Mouse (Mus musculus) frontal cortex, postnatal 36 days (tissue): ENCODE data around the gene Pcdh17.

Experiments
- DNase-seq, 2 experiments: peaks; one replicate each; pipeline ENCODE4 v3.0.0; 2022; ENCODE audit warnings: low spot score in 2 of 2

The Pcdh17 gene

GRCm38 (mm10) chr14:84443288-84443686 is at the start of gene Pcdh17:
Gene Pcdh17, plus strand, starts transcription at chr14:84443563.
- peak; percentile 96 to 97 for DNase-seq

- no peak for DNase-seq
Measured at GRCm38 (mm10) chr14:84397137-84397536, 46.2 kb upstream of the Pcdh17 start.

GRCm38 (mm10) chr14:84424736-84425135 is 18.6 kb upstream of the Pcdh17 start:
- DNase-seq: no peak

- no peak for DNase-seq
Measured at GRCm38 (mm10) chr14:84426616-84427015, 16.7 kb upstream of the Pcdh17 start.

- no peak for DNase-seq
Measured at GRCm38 (mm10) chr14:84438066-84438770, 5.1 kb upstream of the Pcdh17 start.

- no peak for DNase-seq
Measured at GRCm38 (mm10) chr14:84440903-84441302, 2.5 kb upstream of the Pcdh17 start.

- DNase-seq: peak; percentile 48 to 64
Measured at GRCm38 (mm10) chr14:84442528-84443287, 655 bp upstream of the Pcdh17 start.

GRCm38 (mm10) chr14:84443761-84444160 is 398 bp downstream of the Pcdh17 start:
- no peak for DNase-seq

GRCm38 (mm10) chr14:84444276-84444662 is 906 bp downstream of the Pcdh17 start:
- DNase-seq: peak in 1 of 2 experiments; percentile 58

GRCm38 (mm10) chr14:84444663-84445502 is 1.5 kb downstream of the Pcdh17 start:
- DNase-seq: peak in 1 of 2 experiments; percentile 64

GRCm38 (mm10) chr14:84445503-84446410 is 2.4 kb downstream of the Pcdh17 start:
- DNase-seq: peak; percentile 70 to 72

GRCm38 (mm10) chr14:84446411-84446915 is 3.1 kb downstream of the Pcdh17 start:
- DNase-seq: no peak

- DNase-seq: peak; percentile 64 to 68
Measured at GRCm38 (mm10) chr14:84446941-84447641, 3.7 kb downstream of the Pcdh17 start.

GRCm38 (mm10) chr14:84447661-84448380 is 4.5 kb downstream of the Pcdh17 start:
- DNase-seq: peak in 1 of 2 experiments; percentile 52

- DNase-seq: no peak
Measured at GRCm38 (mm10) chr14:84448381-84448771, 5.0 kb downstream of the Pcdh17 start.

- DNase-seq: no peak
Measured at GRCm38 (mm10) chr14:84454074-84454845, 10.9 kb downstream of the Pcdh17 start.

- no peak for DNase-seq
Measured at GRCm38 (mm10) chr14:84475491-84475890, 32.1 kb downstream of the Pcdh17 start.

- no peak for DNase-seq
Measured at GRCm38 (mm10) chr14:84476336-84476735, 33.0 kb downstream of the Pcdh17 start.

- DNase-seq: no peak
Measured at GRCm38 (mm10) chr14:84476906-84477305, 33.5 kb downstream of the Pcdh17 start.
